Mouse (Mus musculus): Measurements from ENCODE around the gene Smurf1. TPM values are rescaled to one million over a fixed set of nuclear protein-coding genes. Genes with fewer than 3 reads are reported as not detected.

Smurf1 gene
- 10 to 100 TPM; 11.9 to 13.4 TPM for total RNA-seq (2023)

DNA sequence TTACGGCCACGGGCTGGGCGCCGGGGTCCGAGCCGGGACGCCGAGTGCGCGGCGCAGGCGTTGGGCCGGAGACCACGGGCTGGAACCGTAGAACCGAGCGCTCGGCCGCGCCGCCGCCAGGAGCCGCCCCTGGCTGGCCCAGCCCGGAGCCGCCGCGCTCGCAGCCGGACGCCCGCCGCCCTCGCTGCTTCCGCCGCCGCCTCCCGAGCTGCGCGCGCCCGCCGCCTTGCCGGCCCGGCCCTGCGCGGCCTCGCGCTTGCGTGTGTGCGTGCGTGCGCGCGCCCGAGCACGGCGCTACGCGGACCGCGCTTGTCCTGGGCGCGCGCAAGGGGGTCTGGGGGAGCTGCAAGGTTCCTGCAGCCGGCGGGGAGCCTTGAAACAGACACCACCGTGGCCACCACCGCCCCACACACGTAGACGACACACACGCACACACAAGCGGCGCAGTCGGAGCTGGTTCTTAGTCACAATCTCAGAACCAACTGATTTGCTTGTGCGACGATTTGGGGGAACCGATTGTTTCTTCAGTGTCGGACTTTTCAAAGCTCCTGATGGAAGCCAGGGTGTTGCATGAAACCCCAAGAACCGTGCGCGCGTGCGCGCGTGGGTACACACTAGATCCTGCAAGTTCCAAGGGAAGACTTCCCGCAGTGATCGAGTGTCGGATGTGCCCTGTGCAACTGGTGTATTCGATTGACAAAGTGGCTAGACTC is at the start of gene Smurf1:
Smurf1 (minus strand) TSS at position 209 of the 713 bp plus-strand sequence.

Other genes with a start within 250 kb of the Smurf1 start
- gene Tmem130, start 204.0 kb downstream of the Smurf1 start, total RNA-seq (2023) = not detected
- 10 to 100 TPM; 90.0 to 98.7 TPM for gene Trrap, start 198.1 kb downstream of the Smurf1 start, total RNA-seq (2023)
- gene Gm4871, start 66.9 kb upstream of the Smurf1 start, total RNA-seq (2023) = not detected
- not detected for gene 1700018F24Rik, start 77.1 kb upstream of the Smurf1 start, total RNA-seq (2023)
- 10 to 100 TPM; 91.4 to 98.0 TPM for gene Arpc1a, start 118.0 kb upstream of the Smurf1 start, total RNA-seq (2023)
- gene Kpna7, start 118.2 kb upstream of the Smurf1 start, total RNA-seq (2023) = not detected
- 1,000 to 10,000 TPM; 1,066 to 1,148 TPM for gene Arpc1b, start 148.4 kb upstream of the Smurf1 start, total RNA-seq (2023)
- gene Pdap1, start 174.4 kb upstream of the Smurf1 start, total RNA-seq (2023) = 10 to 100 TPM; 39.5 to 40.4 TPM
- 100 to 1,000 TPM; 131 to 134 TPM for gene Bud31, start 174.5 kb upstream of the Smurf1 start, total RNA-seq (2023)
- 10 to 100 TPM; 15.9 to 17.0 TPM for gene Ptcd1, start 201.3 kb upstream of the Smurf1 start, total RNA-seq (2023)
- 10 to 100 TPM; 26.6 to 27.8 TPM for gene Cpsf4, start 201.4 kb upstream of the Smurf1 start, total RNA-seq (2023)
- 100 to 1,000 TPM in 1 of 2 experiments, 10 to 100 TPM in 1; 89.0 to 108 TPM for gene Atp5j2, start 226.2 kb upstream of the Smurf1 start, total RNA-seq (2023)
- 10 to 100 TPM; 13.4 to 14.8 TPM for gene Zkscan14, start 236.0 kb upstream of the Smurf1 start, total RNA-seq (2023)
- gene Zkscan5, start 238.7 kb upstream of the Smurf1 start, total RNA-seq (2023) = 1 to 10 TPM; 4.2 to 7.5 TPM